Mouse (Mus musculus) cortical plate, adult 2 months (tissue): ENCODE measurements at regions not wholly inside any gene's neighbourhood (a gene's known extent, or its start where the extent isn't known, plus 50 kb on each side); places are given as distances from the start of the nearest gene placed in this dataset.
A peak's percentile ranks its signal among the peaks of the same experiment; 100 is the strongest.

Experiments used
- H3K27ac ChIP-seq: fragments of 200-500 bp; 2 replicates; pipeline ENCODE4 v1.5.1; 2012; ENCODE audit warnings: low read length, control low read depth, inconsistent platforms; ENCODE audit not compliant: insufficient read depth
- H3K4me1 ChIP-seq: fragments of 200-500 bp; 2 replicates; pipeline ENCODE4 v1.6.1; 2011; ENCODE audit warnings: low read length; ENCODE audit not compliant: control insufficient read depth, insufficient read depth
- H3K4me3 ChIP-seq: fragments of 200-500 bp; 2 replicates; pipeline ENCODE4 v1.5.1; 2011; ENCODE audit warnings: mild to moderate bottlenecking, low read length, control low read depth; ENCODE audit not compliant: insufficient read depth
- CTCF ChIP-seq: fragments of 200-500 bp; IDR thresholded peaks from 2 replicates; pipeline ENCODE4 v1.5.1; 2011; ENCODE audit warnings: mild to moderate bottlenecking, control low read depth, low read length; ENCODE audit not compliant: insufficient read depth; ENCODE audit errors: extremely low read depth
- POLR2A ChIP-seq: fragments of 200-500 bp; IDR thresholded peaks from 2 replicates; pipeline ENCODE4 v1.6.1; 2011; ENCODE audit warnings: mild to moderate bottlenecking, low read length, control low read depth; ENCODE audit not compliant: insufficient read depth; ENCODE audit errors: extremely low read depth

GRCm38 (mm10) chr5:115790436-115790835 lies 54.6 kb upstream of the Cit start:
- Histone ChIP-seq H3K4me1 (no peaks in the 10 kb centered on the region), H3K4me3 (no peak overlapping the region), H3K27ac (no peak overlapping the region)
- TF ChIP-seq POLR2A (no peak), CTCF (peak; percentile 88)
